ENCODE assay signal across 8 mouse cellular contexts in genomic region chr3:116860333-116861222, GRCm38 (mm10). TPM values are rescaled to one million over a fixed set of nuclear protein-coding genes. Genes with fewer than 3 reads are reported as not detected.
A peak's percentile ranks its signal among the peaks of the same experiment; 100 is the strongest.
DNase-seq lines count a peak whose midpoint lies in the region; ATAC-seq and TF ChIP-seq lines count a peak whose summit lies in the region.

No protein-coding gene starts in this region.

- no peaks in the 10 kb centered on the region for H3K4me1 ChIP-seq in neural tube, embryonic 12.5 days
- H3K4me1 ChIP-seq in forebrain, embryonic 10.5 days, result peaks cover 7% of the 10 kb centered on the region
- peaks cover 7% of the 10 kb centered on the region for H3K4me1 ChIP-seq in limb, embryonic 15.5 days
- peaks cover 13% of the 10 kb centered on the region; the same call in 1 of the 2 replicates for H3K4me1 ChIP-seq in stomach, embryonic 16.5 days (ENCODE audit: control insufficient read depth, insufficient read depth, low read length)
- peaks cover 3% of the 10 kb centered on the region; the same call in 1 of the 2 replicates for H3K4me1 ChIP-seq in thymus, adult 2 months (replicated peaks; ENCODE audit: control insufficient read depth, insufficient read depth, low read length)

- H3K9me3 ChIP-seq in neural tube, embryonic 12.5 days, result no peaks in the 10 kb centered on the region
- no peaks in the 10 kb centered on the region for H3K9me3 ChIP-seq in forebrain, embryonic 10.5 days
- H3K9me3 ChIP-seq in limb, embryonic 15.5 days, result no peaks in the 10 kb centered on the region
- H3K9me3 ChIP-seq in stomach, embryonic 16.5 days (replicated peaks; ENCODE audit: control insufficient read depth, low read length), result no peaks in the 10 kb centered on the region

- no peaks in the 10 kb centered on the region for H3K36me3 ChIP-seq in neural tube, embryonic 12.5 days
- H3K36me3 ChIP-seq in forebrain, embryonic 10.5 days (replicated peaks), result no peaks in the 10 kb centered on the region
- H3K36me3 ChIP-seq in limb, embryonic 15.5 days, result no peaks in the 10 kb centered on the region
- H3K36me3 ChIP-seq in stomach, embryonic 16.5 days (ENCODE audit: control insufficient read depth, insufficient read depth, low read length), result no peaks in the 10 kb centered on the region
- H3K36me3 ChIP-seq in thymus, adult 2 months (ENCODE audit: control insufficient read depth, insufficient read depth, low read length), result no peaks in the 10 kb centered on the region

- no peak overlapping the region for H3K27ac ChIP-seq in neural tube, embryonic 12.5 days
- H3K27ac ChIP-seq in forebrain, embryonic 10.5 days, result peak overlapping the region; percentile 85
- H3K27ac ChIP-seq in limb, embryonic 15.5 days, result no peak overlapping the region
- H3K27ac ChIP-seq in stomach, embryonic 16.5 days (ENCODE audit: low read length), result peak overlapping the region; percentile 93
- no peak overlapping the region for H3K27ac ChIP-seq in thymus, adult 2 months (ENCODE audit: control insufficient read depth, insufficient read depth, low read length)

- DNase-seq in neural tube, embryonic 10.5 days (ENCODE audit: extremely low spot score, low spot score), result no peak
- no peak for DNase-seq in forebrain, embryonic 10.5 days (ENCODE audit: extremely low spot score, low spot score)
- no peak for DNase-seq in cerebellum, adult 9-10 months
- no peak for DNase-seq in thymus, adult 2 months
- DNase-seq in right cerebral cortex, postnatal 36 days (ENCODE audit: low spot score in 2 of 2), result no peak

- H3K27me3 ChIP-seq in neural tube, embryonic 12.5 days (replicated peaks), result no peaks in the 10 kb centered on the region
- H3K27me3 ChIP-seq in forebrain, embryonic 10.5 days (ENCODE audit: poor library complexity, severe bottlenecking), result no peaks in the 10 kb centered on the region
- no peaks in the 10 kb centered on the region for H3K27me3 ChIP-seq in limb, embryonic 15.5 days
- H3K27me3 ChIP-seq in stomach, embryonic 16.5 days (ENCODE audit: control insufficient read depth, insufficient read depth, low read length), result no peaks in the 10 kb centered on the region
- no peaks in the 10 kb centered on the region for H3K27me3 ChIP-seq in thymus, adult 2 months (ENCODE audit: control insufficient read depth, insufficient read depth, low read length)

- TF ChIP-seq CTCF in thymus, adult 2 months (IDR thresholded peaks at IDR 0.05; ENCODE audit: borderline replicate concordance, control insufficient read depth, extremely low read depth, insufficient read depth, low read length, poor library complexity), result no peak

- no peak overlapping the region for H3K9ac ChIP-seq in neural tube, embryonic 12.5 days
- H3K9ac ChIP-seq in limb, embryonic 15.5 days, result no peak overlapping the region
- peak overlapping the region; percentile 84 for H3K9ac ChIP-seq in stomach, embryonic 16.5 days (ENCODE audit: low read length)

- 0 out of 2 replicates have a peak, but pooled peaks have one; percentile 26 for ATAC-seq in neural tube, embryonic 12.5 days (ENCODE audit: low FRiP score, low read depth)
- ATAC-seq in limb, embryonic 15.5 days (ENCODE audit: insufficient number of reproducible peaks, low FRiP score, low TSS enrichment, low read depth), result no peak
- ATAC-seq in stomach, embryonic 16.5 days (ENCODE audit: insufficient read depth, low FRiP score), result peak; percentile 71

- WGBS in neural tube, embryonic 12.5 days, result 74% methylated on average over 19 of the region's 19 CpGs
- WGBS in forebrain, embryonic 10.5 days, result 77% methylated on average over 19 of the region's 19 CpGs
- WGBS in limb, embryonic 15.5 days, result 56% methylated on average over 19 of the region's 19 CpGs
- WGBS in stomach, embryonic 16.5 days, result 49% methylated on average over 19 of the region's 19 CpGs
- WGBS in thymus, adult 2 months, result 20% methylated on average over 19 of the region's 19 CpGs

- H3K4me2 ChIP-seq in neural tube, embryonic 12.5 days (replicated peaks), result peak overlapping the region; percentile 83
- peak overlapping the region; percentile 83 for H3K4me2 ChIP-seq in limb, embryonic 15.5 days
- H3K4me2 ChIP-seq in stomach, embryonic 16.5 days (ENCODE audit: low read depth, low read length), result peak overlapping the region; percentile 79

- no peak for TF ChIP-seq POLR2A in thymus, adult 2 months (IDR thresholded peaks at IDR 0.05; ENCODE audit: control insufficient read depth, extremely low read depth, insufficient read depth, low read length, poor library complexity)

- no peak overlapping the region for H3K4me3 ChIP-seq in neural tube, embryonic 12.5 days
- peak overlapping the region; percentile 69 for H3K4me3 ChIP-seq in forebrain, embryonic 10.5 days
- peak overlapping the region; percentile 58 for H3K4me3 ChIP-seq in limb, embryonic 15.5 days
- peak overlapping the region; percentile 70 for H3K4me3 ChIP-seq in stomach, embryonic 16.5 days (replicated peaks; ENCODE audit: low read length)
- no peak overlapping the region for H3K4me3 ChIP-seq in thymus, adult 2 months (ENCODE audit: control insufficient read depth, insufficient read depth, low read length)

RNA-seq across cellular contexts. Expression of gene Frrs1, which starts 1.3 kb away (rescaled TPM):
- 3.7 and 4.0 TPM in 2 replicates for polyA plus RNA-seq in neural tube, embryonic 12.5 days (2016; fragmentation: Nextera tagmentation; extraction: Ambion mirVana)
- polyA plus RNA-seq in forebrain, embryonic 10.5 days (2016; fragmentation: Nextera tagmentation; extraction: Ambion mirVana), result 14.7 and 16.3 TPM in 2 replicates
- polyA plus RNA-seq in limb, embryonic 15.5 days (2015; fragmentation: Nextera tagmentation; extraction: Ambion mirVana), result 12.6 and 15.6 TPM in 2 replicates
- 41.8 and 48.6 TPM in 2 replicates for polyA plus RNA-seq in stomach, embryonic 16.5 days (2015; fragmentation: Nextera tagmentation; extraction: Ambion mirVana)
- polyA plus RNA-seq in thymus, adult 2 months (2012; rRNA removed), result 19.2 and 24.8 TPM in 2 replicates

RNA-seq across cellular contexts. Expression of gene Agl, which starts 52.6 kb away (rescaled TPM):
- 17.7 and 19.0 TPM in 2 replicates for polyA plus RNA-seq in neural tube, embryonic 12.5 days (2016; fragmentation: Nextera tagmentation; extraction: Ambion mirVana)
- polyA plus RNA-seq in forebrain, embryonic 10.5 days (2016; fragmentation: Nextera tagmentation; extraction: Ambion mirVana), result 9.9 and 11.0 TPM in 2 replicates
- polyA plus RNA-seq in limb, embryonic 15.5 days (2015; fragmentation: Nextera tagmentation; extraction: Ambion mirVana), result 24.0 and 37.2 TPM in 2 replicates
- polyA plus RNA-seq in stomach, embryonic 16.5 days (2015; fragmentation: Nextera tagmentation; extraction: Ambion mirVana), result 14.6 and 28.1 TPM in 2 replicates
- polyA plus RNA-seq in thymus, adult 2 months (2012; rRNA removed), result 8.0 and 8.9 TPM in 2 replicates

Comparison
In these comparisons a context has a peak if more than half of its experiments do, and no peak if none do; other contexts are left out.
1. H3K27ac ChIP-seq: peak in forebrain, embryonic 10.5 days (single experiment) and stomach, embryonic 16.5 days (single experiment); none in neural tube, embryonic 12.5 days (single experiment), limb, embryonic 15.5 days (single experiment) and thymus, adult 2 months (single experiment).
2. H3K4me3 ChIP-seq: peak in forebrain, embryonic 10.5 days (single experiment), limb, embryonic 15.5 days (single experiment) and stomach, embryonic 16.5 days (single experiment); none in neural tube, embryonic 12.5 days (single experiment) and thymus, adult 2 months (single experiment).
3. Peak in every context shown above with its lines, with median percentiles within 50 percentile points of each other: H3K4me2 ChIP-seq.